Mouse (Mus musculus) kidney, postnatal 36 days (tissue): Measurements from ENCODE around the gene Tnmd.

Experiments used
- DNase-seq, 2 experiments: peaks; one replicate each; pipeline ENCODE4 v3.0.0; 2021 to 2022; ENCODE audit warnings: mixed read lengths in 2 of 2

The Tnmd gene

GRCm38 (mm10) chrX:133850680-133851079 is at the start of gene Tnmd:
Tnmd (plus strand) TSS chrX:133850980.
- no peak for DNase-seq

GRCm38 (mm10) chrX:133853637-133854036 is 2.9 kb downstream of the Tnmd start:
- no peak for DNase-seq

- no peak for DNase-seq
Observed at GRCm38 (mm10) chrX:133869743-133870142, 19.0 kb downstream of the Tnmd start.

GRCm38 (mm10) chrX:133887308-133887707 is 36.5 kb downstream of the Tnmd start:
- no peak for DNase-seq

- no peak for DNase-seq
Observed at GRCm38 (mm10) chrX:133888111-133888510, 37.3 kb downstream of the Tnmd start.

GRCm38 (mm10) chrX:133898014-133898542 is 47.3 kb downstream of the Tnmd start, which contains the start of gene Tspan6:
Tspan6 (minus strand) TSS chrX:133898429.
- DNase-seq = peak; percentile 82 to 88

- DNase-seq = peak in 1 of 2 experiments; percentile 2
Observed at GRCm38 (mm10) chrX:133908261-133908660, 57.5 kb downstream of the Tnmd start, which contains the start of gene Srpx2. Srpx2 (plus strand) TSS chrX:133908426.

GRCm38 (mm10) chrX:133911397-133912103 is 60.8 kb downstream of the Tnmd start:
- DNase-seq = peak; percentile 11 to 26

- DNase-seq = no peak
Observed at GRCm38 (mm10) chrX:133913006-133913405, 62.2 kb downstream of the Tnmd start.

- DNase-seq = peak in 1 of 2 experiments; percentile 8
Observed at GRCm38 (mm10) chrX:133914219-133914618, 63.4 kb downstream of the Tnmd start.
